Mouse (Mus musculus) kidney, embryonic 16.5 days (tissue): ENCODE measurements at regions not wholly inside any gene's neighbourhood (a gene's known extent, or its start where the extent isn't known, plus 50 kb on each side); places are given as distances from the start of the nearest gene placed in this dataset.
"Not testable (repeated sequence)": the region's sequence is repeated elsewhere in the genome, so short reads cannot be mapped to it uniquely, and the experiment has no call there.

Source experiments
- ATAC-seq: fragments of 200-750 bp; cut with Nextera tagmentation; 2 replicates; pipeline ENCODE4 v1.8.0; 2017; ENCODE audit warnings: moderate TSS enrichment; ENCODE audit not compliant: low FRiP score, low TSS enrichment
- H3K27ac ChIP-seq: fragments of 300-500 bp; sonication (generic); 2 replicates; pipeline ENCODE4 v1.5.1; 2014; ENCODE audit warnings: low read length
- H3K27me3 ChIP-seq: fragments of 300-500 bp; sonication (generic); 2 replicates; pipeline ENCODE4 v1.6.1; 2014; ENCODE audit warnings: low read length, control low read depth, mixed read lengths; ENCODE audit not compliant: insufficient read depth
- H3K36me3 ChIP-seq: fragments of 300-500 bp; sonication (generic); 2 replicates; pipeline ENCODE4 v1.6.1; 2014; ENCODE audit warnings: low read length, control low read depth, mixed read lengths; ENCODE audit not compliant: insufficient read depth
- H3K4me1 ChIP-seq: fragments of 300-500 bp; sonication (generic); 2 replicates; pipeline ENCODE4 v1.6.1; 2014; ENCODE audit warnings: low read length, control low read depth, mixed read lengths; ENCODE audit not compliant: insufficient read depth
- H3K4me2 ChIP-seq: fragments of 300-500 bp; sonication (generic); replicated peaks from 2 replicates; pipeline ENCODE4 v1.6.1; 2014; ENCODE audit warnings: low read depth, low read length
- H3K4me3 ChIP-seq: fragments of 300-500 bp; sonication (generic); 2 replicates; pipeline ENCODE4 v1.5.1; 2014; ENCODE audit warnings: mild to moderate bottlenecking, low read length
- H3K9ac ChIP-seq: fragments of 300-500 bp; sonication (generic); replicated peaks from 2 replicates; pipeline ENCODE4 v1.6.1; 2014; ENCODE audit warnings: low read length
- H3K9me3 ChIP-seq: fragments of 300-500 bp; sonication (generic); 2 replicates; pipeline ENCODE4 v1.6.1; 2016; ENCODE audit warnings: low read length, control low read depth
- WGBS: fragments of 180-500 bp; shearing (Covaris S2); extraction: QIAGEN DNeasy Blood & Tissue Kit; methylation state at CpG from one replicate; pipeline ENCODE4 v1.1.7; 2014; 5-methylcytosine and 5-hydroxymethylcytosine counted together

- Histone ChIP-seq H3K27me3 (no peaks in the 10 kb centered on the region), H3K4me1 (no peaks in the 10 kb centered on the region), H3K9me3 (no peaks in the 10 kb centered on the region), H3K9ac (no peak overlapping the region), H3K4me3 (no peak overlapping the region), H3K4me2 (no peak overlapping the region), H3K27ac (no peak overlapping the region), H3K36me3 (no peaks in the 10 kb centered on the region)
- 94% methylated on average over 1 of the region's 1 CpGs for WGBS
- ATAC-seq: no peak
Measured at GRCm38 (mm10) chr2:123655551-123655950, 434.2 kb upstream of the Sema6d start.

GRCm38 (mm10) chr2:123688290-123689030 lies 401.3 kb upstream of the Sema6d start:
- Histone ChIP-seq H3K9me3 (no peaks in the 10 kb centered on the region), H3K9ac (no peak overlapping the region), H3K27ac (no peak overlapping the region), H3K4me3 (no peak overlapping the region), H3K4me2 (no peak overlapping the region), H3K27me3 (no peaks in the 10 kb centered on the region), H3K36me3 (no peaks in the 10 kb centered on the region), H3K4me1 (no peaks in the 10 kb centered on the region)
- no peak for ATAC-seq
- WGBS: 75% methylated on average over 4 of the region's 4 CpGs

- no peak for ATAC-seq
- Histone ChIP-seq H3K27ac (no peak overlapping the region), H3K4me3 (no peak overlapping the region), H3K4me1 (no peaks in the 10 kb centered on the region), H3K36me3 (no peaks in the 10 kb centered on the region), H3K9ac (no peak overlapping the region), H3K27me3 (no peaks in the 10 kb centered on the region), H3K4me2 (no peak overlapping the region), H3K9me3 (no peaks in the 10 kb centered on the region)
- 52% methylated on average over 1 of the region's 1 CpGs for WGBS
Measured at GRCm38 (mm10) chr2:123689801-123690200, 400.0 kb upstream of the Sema6d start.

- no peaks in the 10 kb centered on the region for H3K36me3 ChIP-seq
- peak; percentile 76; the same call in 1 of the 2 replicates for ATAC-seq
- no peaks in the 10 kb centered on the region for H3K27me3 ChIP-seq
- H3K4me2 ChIP-seq: no peak overlapping the region
- H3K4me3 ChIP-seq: no peak overlapping the region
- H3K27ac ChIP-seq: no peak overlapping the region
- H3K9ac ChIP-seq: no peak overlapping the region
- no peaks in the 10 kb centered on the region for H3K4me1 ChIP-seq
- 42% methylated on average over 4 of the region's 4 CpGs for WGBS
- H3K9me3 ChIP-seq: no peaks in the 10 kb centered on the region
Measured at GRCm38 (mm10) chr2:123739688-123740087, 350.1 kb upstream of the Sema6d start.

- Histone ChIP-seq H3K4me2 (no peak overlapping the region), H3K4me1 (no peaks in the 10 kb centered on the region), H3K27me3 (no peaks in the 10 kb centered on the region), H3K9ac (no peak overlapping the region), H3K4me3 (no peak overlapping the region), H3K27ac (no peak overlapping the region), H3K9me3 (no peaks in the 10 kb centered on the region), H3K36me3 (no peaks in the 10 kb centered on the region)
- no peak for ATAC-seq
- 63% methylated on average over 6 of the region's 6 CpGs for WGBS
Measured at GRCm38 (mm10) chr2:123740541-123740940, 349.2 kb upstream of the Sema6d start.

GRCm38 (mm10) chr2:123754220-123754619 lies 335.5 kb upstream of the Sema6d start:
- WGBS: 73% methylated on average over 7 of the region's 7 CpGs
- Histone ChIP-seq H3K27me3 (no peaks in the 10 kb centered on the region), H3K4me2 (peak overlapping the region; percentile 39), H3K4me3 (peak overlapping the region; percentile 28), H3K36me3 (no peaks in the 10 kb centered on the region), H3K4me1 (no peaks in the 10 kb centered on the region), H3K27ac (no peak overlapping the region), H3K9ac (no peak overlapping the region), H3K9me3 (no peaks in the 10 kb centered on the region)
- ATAC-seq: no peak

- not testable (repeated sequence) for ATAC-seq, H3K9ac ChIP-seq, H3K27ac ChIP-seq, H3K9me3 ChIP-seq, H3K27me3 ChIP-seq, H3K4me1 ChIP-seq, H3K36me3 ChIP-seq
- Histone ChIP-seq H3K4me3 (peak overlapping the region; percentile 28), H3K4me2 (peak overlapping the region; percentile 39)
- WGBS: 54% methylated on average over 11 of the region's 24 CpGs
Measured at GRCm38 (mm10) chr2:123754656-123755499, 334.9 kb upstream of the Sema6d start.

- no peak overlapping the region for H3K27ac ChIP-seq
- no peak overlapping the region for H3K4me2 ChIP-seq
- ATAC-seq: no peak
- no peak overlapping the region for H3K4me3 ChIP-seq
- WGBS: 87% methylated on average over 3 of the region's 3 CpGs
- H3K9me3 ChIP-seq: no peaks in the 10 kb centered on the region
- no peak overlapping the region for H3K9ac ChIP-seq
- no peaks in the 10 kb centered on the region for H3K36me3 ChIP-seq
- no peaks in the 10 kb centered on the region for H3K4me1 ChIP-seq
- H3K27me3 ChIP-seq: no peaks in the 10 kb centered on the region
Measured at GRCm38 (mm10) chr2:123799226-123799786, 290.5 kb upstream of the Sema6d start.

GRCm38 (mm10) chr2:123805646-123806045 lies 284.1 kb upstream of the Sema6d start:
- 65% methylated on average over 2 of the region's 2 CpGs for WGBS
- ATAC-seq: no peak

GRCm38 (mm10) chr2:123806370-123806769 lies 283.4 kb upstream of the Sema6d start:
- Histone ChIP-seq H3K4me2 (no peak overlapping the region), H3K27ac (no peak overlapping the region), H3K9ac (no peak overlapping the region), H3K9me3 (no peaks in the 10 kb centered on the region), H3K27me3 (no peaks in the 10 kb centered on the region), H3K4me3 (no peak overlapping the region), H3K4me1 (no peaks in the 10 kb centered on the region), H3K36me3 (no peaks in the 10 kb centered on the region)
- ATAC-seq: no peak
- WGBS: 69% methylated on average over 2 of the region's 2 CpGs

More at GRCm38 (mm10) chr2:123805646-123806045, 284.1 kb upstream of the Sema6d start:
- Histone ChIP-seq H3K4me3 (no peak overlapping the region), H3K4me1 (no peaks in the 10 kb centered on the region), H3K4me2 (no peak overlapping the region), H3K36me3 (no peaks in the 10 kb centered on the region), H3K27ac (no peak overlapping the region), H3K9ac (no peak overlapping the region), H3K9me3 (no peaks in the 10 kb centered on the region), H3K27me3 (no peaks in the 10 kb centered on the region)
